Mouse (Mus musculus): ENCODE results near the gene Itgb3.

DNA sequence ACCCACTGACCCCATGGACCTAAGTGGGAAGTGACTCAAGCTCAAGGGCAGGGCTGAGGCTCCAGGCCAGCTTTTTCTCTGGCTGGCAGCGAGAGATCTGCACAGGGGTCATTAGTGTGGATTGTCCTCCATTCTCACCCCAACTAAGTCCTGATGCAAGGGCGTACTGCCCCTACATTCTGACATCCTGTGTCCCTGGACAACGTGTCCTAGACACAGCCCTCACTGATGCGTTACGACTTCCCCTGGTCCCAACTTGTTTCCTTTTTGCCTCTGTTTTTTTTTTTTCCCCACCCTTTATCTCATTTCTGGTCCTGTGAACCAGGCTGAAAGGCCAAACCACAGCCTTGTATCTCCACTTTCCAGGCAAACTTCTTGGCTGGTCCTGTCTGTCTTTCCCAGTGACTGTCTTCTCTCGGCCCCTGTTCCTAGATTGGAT lies 10.9 kb downstream of the Itgb3 start:
- TF ChIP-seq CTCF (IDR thresholded peaks at IDR 0.05; ENCODE audit: insufficient read depth, low read depth, low read length) (no peak), POLR2A (IDR thresholded peaks at IDR 0.05; ENCODE audit: insufficient read depth, low read depth, low read length) (no peak)
